Mouse (Mus musculus): ENCODE data around the gene Plxna1. TPM values are rescaled to one million over a fixed set of nuclear protein-coding genes. Genes with fewer than 3 reads are reported as not detected.

Gene Plxna1
- polyA plus RNA-seq, 1 experiment from 2014 or later = 35.6 TPM

DNA sequence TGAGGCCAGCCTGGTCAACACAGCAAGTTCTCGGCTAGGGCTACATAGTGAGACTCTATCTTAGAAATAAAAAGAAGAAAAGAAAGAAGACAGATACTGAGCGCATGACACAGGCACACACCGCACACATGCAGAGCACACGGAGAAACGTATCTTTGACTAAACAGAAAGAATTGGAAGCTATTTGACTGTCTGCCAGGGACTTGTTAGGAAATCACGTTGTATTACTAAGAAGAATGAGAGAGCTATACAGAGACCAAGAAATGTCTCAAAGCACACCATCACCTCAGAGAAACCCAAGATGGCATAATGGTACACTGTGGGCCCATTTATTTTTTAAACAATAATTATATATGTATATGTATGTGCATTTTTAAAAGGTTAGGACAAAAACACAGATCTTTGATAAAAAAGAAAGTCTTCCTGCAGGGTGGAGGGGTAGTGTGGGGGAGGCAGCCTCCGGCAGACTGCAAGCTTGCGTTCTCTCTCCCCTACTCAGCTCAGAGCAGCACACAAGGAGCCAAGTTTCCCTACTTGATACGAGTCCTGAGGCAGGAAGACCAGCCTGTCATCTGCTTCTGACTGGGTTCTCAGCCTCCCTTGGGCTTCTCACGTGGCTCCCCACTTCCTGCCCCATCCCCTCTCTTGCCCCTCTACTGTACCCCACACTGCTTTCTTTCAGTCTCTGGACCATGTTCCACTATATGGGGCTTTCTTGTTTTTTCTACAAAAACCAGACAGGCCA, 90.5 kb downstream of the Plxna1 start:
- Histone ChIP-seq H3K4me3 (ENCODE audit: low read depth, low read length) (no peak overlapping the region), H3K4me1 (replicated peaks; ENCODE audit: control insufficient read depth, insufficient read depth, low read length) (no peaks in the 10 kb centered on the region), H3K4me2 (replicated peaks; ENCODE audit: low read depth, low read length) (no peak overlapping the region), H3K27ac (ENCODE audit: low read depth, low read length) (no peak overlapping the region), H3K9me3 (ENCODE audit: control insufficient read depth, low read length) (no peaks in the 10 kb centered on the region), H3K27me3 (ENCODE audit: control insufficient read depth, insufficient read depth, low read length) (no peaks in the 10 kb centered on the region), H3K9ac (ENCODE audit: low read depth, low read length) (no peak overlapping the region), H3K36me3 (ENCODE audit: control insufficient read depth, insufficient read depth, low read length) (no peaks in the 10 kb centered on the region)
- DNase-seq (ENCODE audit: low spot score) (no peak), ATAC-seq (ENCODE audit: low FRiP score) (no peak)
- whole genome bisulfite sequencing = 76% methylated on average over 10 of the region's 10 CpGs

DNA sequence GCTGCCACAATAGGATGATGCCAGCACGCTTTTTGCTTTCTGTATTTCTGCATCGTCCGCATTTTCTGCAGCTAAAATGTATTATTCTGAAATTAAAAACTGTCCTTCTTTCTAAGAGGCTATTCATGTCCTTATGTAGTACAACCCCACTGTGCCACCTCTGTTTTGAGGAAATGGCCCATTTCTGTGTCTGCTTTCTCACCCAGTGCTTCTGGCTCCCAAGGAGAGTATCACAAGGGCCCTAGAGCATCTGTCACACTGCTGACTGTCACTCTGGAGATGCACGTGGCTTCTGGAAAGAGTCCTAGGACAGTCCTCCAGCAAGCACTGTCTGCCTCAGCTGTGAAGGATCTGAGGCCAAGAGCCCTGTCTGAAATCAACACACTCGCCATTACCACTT, 95.2 kb downstream of the Plxna1 start:
- no peak overlapping the region for H3K9ac ChIP-seq (ENCODE audit: low read depth, low read length)
- H3K36me3 ChIP-seq (ENCODE audit: control insufficient read depth, insufficient read depth, low read length) = no peaks in the 10 kb centered on the region
- no peak overlapping the region for H3K4me3 ChIP-seq (ENCODE audit: low read depth, low read length)
- 79% methylated on average over 5 of the region's 5 CpGs for WGBS
- H3K4me1 ChIP-seq (replicated peaks; ENCODE audit: control insufficient read depth, insufficient read depth, low read length) = no peaks in the 10 kb centered on the region
- H3K9me3 ChIP-seq (ENCODE audit: control insufficient read depth, low read length) = no peaks in the 10 kb centered on the region
- no peak overlapping the region for H3K4me2 ChIP-seq (replicated peaks; ENCODE audit: low read depth, low read length)
- H3K27me3 ChIP-seq (ENCODE audit: control insufficient read depth, insufficient read depth, low read length) = no peaks in the 10 kb centered on the region
- no peak overlapping the region for H3K27ac ChIP-seq (ENCODE audit: low read depth, low read length)
- DNase-seq (ENCODE audit: low spot score) (no peak), ATAC-seq (ENCODE audit: low FRiP score) (no peak)

Other genes with a start within 250 kb of the Plxna1 start
- gene Chchd6, start 233.0 kb upstream of the Plxna1 start, polyA plus RNA-seq (2014; fragmentation: Nextera tagmentation; extraction: Ambion mirVana) = 86.2 and 91.2 TPM in 2 replicates